Mouse (Mus musculus) embryonic stem cell, embryonic (primary cell): ENCODE results near the gene 1700001P01Rik.

Experiments
- CTCF ChIA-PET, 4 experiments: fragments of 300-600 bp in 2 of 4; fragments of 350-600 bp in 2 of 4; sonication (Branson Sonifier 250); formaldehyde crosslinking; loops; one replicate each; lab custom pipeline; 2022; ENCODE audit warnings: inconsistent platforms in 2 of 4; lab: Charles Lee
- POLR2A ChIA-PET, 4 experiments: fragments of 300-600 bp in 2 of 4; fragments of 350-600 bp in 2 of 4; sonication (Branson Sonifier 250); formaldehyde crosslinking; loops; one replicate each; lab custom pipeline; 2022; ENCODE audit warnings: antibody characterized with exemption in 4 of 4, inconsistent platforms in 1 of 4; lab: Charles Lee

Gene 1700001P01Rik

DNA sequence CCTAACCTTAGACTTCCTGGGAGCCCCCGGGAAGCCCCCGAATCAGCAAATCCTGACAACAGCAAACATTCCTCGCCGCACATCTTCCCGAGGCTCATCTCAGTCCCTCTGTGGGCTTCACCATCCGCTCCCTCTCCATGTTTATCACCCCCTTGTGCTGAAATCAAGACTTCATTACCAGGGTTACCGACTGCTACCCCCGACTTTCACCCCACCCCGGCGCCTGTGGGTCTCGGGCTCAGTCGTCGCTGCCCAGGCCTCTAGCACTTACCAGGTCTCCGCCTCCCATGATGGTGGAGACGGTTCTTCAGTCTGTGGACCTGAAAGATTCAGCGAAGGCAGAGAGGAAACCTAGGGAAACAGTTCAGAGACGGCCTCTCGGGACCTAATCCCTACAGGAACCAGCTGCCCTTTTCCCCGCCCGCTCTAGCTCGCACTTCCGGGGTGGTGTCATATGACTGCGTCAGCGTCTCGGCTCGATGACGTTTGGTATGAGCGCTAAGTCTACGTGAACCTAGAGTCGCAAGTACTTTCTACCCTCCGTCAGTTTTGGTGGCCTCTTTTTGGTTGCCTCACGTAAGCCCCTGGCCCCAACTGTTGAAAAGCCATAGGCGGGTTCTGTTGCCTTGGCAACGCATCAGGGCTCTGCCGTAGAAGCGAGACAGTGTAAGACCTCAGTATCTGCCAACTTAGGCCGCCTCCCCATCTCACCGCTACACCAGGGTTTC lies 9.4 kb downstream of the 1700001P01Rik start, which contains the start of gene Cwc25:
Gene Cwc25 (minus strand): TSS at position 403 of the 728 bp plus-strand sequence.
- ChIA-PET CTCF (interaction anchor here in 3 of 4 experiments (0.5 to 1.8 kb wide), 5 partner anchors 9 to 253 kb away, joined by 3 to 9 read pairs (median 3); partner anchors contain the start of gene 1700001P01Rik (in 1 of the 3)), POLR2A (interaction anchor here (0.5 to 8.8 kb wide), 65 partner anchors 8 to 437 kb away, joined by 3 to 210 read pairs (median 4); partner anchors contain the start of genes 1700001P01Rik (in 4 of the 4), Rpl23 (in 4 of the 4), Pip4k2b (in 3 of the 4) and Fbxo47 (in 2 of the 4))

DNA sequence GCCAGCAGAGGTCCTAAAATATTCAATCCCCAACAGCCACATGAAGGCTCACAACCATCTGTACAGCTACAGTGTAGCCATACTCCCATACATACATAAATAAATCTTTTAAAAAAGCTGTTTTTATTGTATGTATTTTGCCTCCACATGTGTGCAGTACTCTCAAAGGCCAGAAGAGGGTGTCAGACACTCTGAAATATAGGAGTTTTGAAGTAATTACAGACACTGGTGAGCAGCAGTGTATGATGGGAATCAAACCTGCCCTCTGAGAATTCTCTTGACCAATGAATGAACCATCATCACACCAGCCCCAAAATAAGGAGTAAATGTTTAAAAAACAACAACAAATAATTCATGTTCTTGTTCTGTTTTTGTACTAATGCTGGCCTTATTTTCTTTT lies 14.1 kb downstream of the 1700001P01Rik start:
- ChIA-PET CTCF (interaction anchor here in 2 of 4 experiments (0.6 to 1.9 kb wide), 9 partner anchors 13 to 122 kb away, joined by 3 to 8 read pairs (median 4); partner anchors contain the start of genes 1700001P01Rik (in 1 of the 2), Fbxo47 (in 1 of the 2) and Pip4k2b (in 1 of the 2)), POLR2A (interaction anchor here in 3 of 4 experiments (0.6 to 1.8 kb wide), 8 partner anchors 13 to 367 kb away, joined by 3 to 7 read pairs (median 4); partner anchors contain the start of gene Rpl23 (in 2 of the 3))

DNA sequence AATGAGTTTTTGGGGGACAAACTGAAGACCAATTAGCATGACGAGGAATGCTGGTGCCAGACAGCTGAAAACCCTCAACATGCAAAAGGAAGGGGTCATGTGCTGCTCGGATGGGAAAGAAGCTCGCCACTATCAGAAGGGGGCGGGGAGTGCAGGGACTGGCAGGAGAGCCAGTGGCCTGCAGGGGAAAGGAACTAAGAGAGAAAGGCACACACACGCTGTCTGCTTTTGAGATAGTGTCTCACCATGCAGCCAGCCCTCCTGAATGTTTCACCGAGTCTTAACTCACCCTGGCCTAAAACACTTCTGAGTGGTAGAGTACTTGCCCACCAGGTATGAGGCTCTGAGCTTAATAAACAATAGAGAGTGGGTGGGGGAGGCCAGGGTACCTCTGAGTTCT lies 16.8 kb downstream of the 1700001P01Rik start:
- CTCF ChIA-PET: interaction anchor here in 1 of 4 experiments (0.6 to 0.7 kb wide), 2 partner anchors 128 to 949 kb away, joined by 3 read pairs; no protein-coding TSS in a partner anchor
- POLR2A ChIA-PET: interaction anchor here in 2 of 4 experiments (0.7 to 1.3 kb wide), 6 partner anchors 11 to 362 kb away, joined by 3 to 5 read pairs (median 4); partner anchors contain the start of gene Rpl23 (in 1 of the 2)

DNA sequence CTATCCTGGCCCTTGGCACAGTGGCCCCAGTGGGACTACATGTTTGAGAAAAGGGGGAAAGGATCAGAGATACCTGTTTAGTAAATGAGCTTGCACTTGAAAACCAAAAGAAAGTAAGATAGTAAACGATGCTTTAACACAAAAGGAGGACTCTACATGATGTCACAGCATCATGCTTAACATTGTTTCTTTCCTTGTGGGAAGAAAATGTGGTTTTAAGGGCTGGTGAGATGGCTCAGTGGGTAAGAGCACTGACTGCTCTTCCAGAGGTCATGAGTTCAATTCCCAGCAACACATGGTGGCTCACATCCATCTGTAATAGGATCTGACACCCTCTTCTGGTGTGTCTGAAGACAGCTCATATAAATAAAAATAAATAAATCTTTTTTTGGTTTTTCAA lies 17.6 kb downstream of the 1700001P01Rik start:
- POLR2A ChIA-PET: interaction anchor here in 2 of 4 experiments (0.5 to 1.3 kb wide), 8 partner anchors 8 to 237 kb away, joined by 3 to 4 read pairs (median 4); partner anchors contain the start of genes Cwc25 (in 2 of the 2) and Rpl23 (in 1 of the 2)
- CTCF ChIA-PET: interaction anchor here in 3 of 4 experiments (0.6 to 1.6 kb wide), 3 partner anchors 54 to 221 kb away, joined by 3 to 4 read pairs (median 3); no protein-coding TSS in a partner anchor

DNA sequence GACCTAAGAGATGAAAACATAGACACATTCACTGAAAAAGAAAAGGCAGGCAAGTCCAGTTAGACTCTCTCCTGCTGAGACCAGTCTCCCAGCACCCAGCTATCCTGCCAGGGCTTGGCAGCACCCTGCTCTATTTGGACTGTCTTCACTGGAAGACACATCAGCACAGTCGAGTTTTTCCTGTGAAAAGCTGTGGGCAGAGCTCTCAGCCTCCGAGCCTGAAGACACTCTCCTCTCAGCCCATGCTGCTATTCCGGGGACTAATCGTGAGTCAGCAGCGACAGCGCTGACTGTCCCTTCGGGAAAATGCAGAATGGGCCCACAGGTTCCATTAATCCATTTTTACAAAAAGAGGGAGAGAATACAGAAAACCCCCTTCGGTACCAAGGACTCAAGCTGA lies 22.4 kb downstream of the 1700001P01Rik start:
- CTCF ChIA-PET: interaction anchor here in 2 of 4 experiments (0.5 to 0.6 kb wide), 2 partner anchors 88 to 238 kb away, joined by 3 to 7 read pairs; no protein-coding TSS in a partner anchor

DNA sequence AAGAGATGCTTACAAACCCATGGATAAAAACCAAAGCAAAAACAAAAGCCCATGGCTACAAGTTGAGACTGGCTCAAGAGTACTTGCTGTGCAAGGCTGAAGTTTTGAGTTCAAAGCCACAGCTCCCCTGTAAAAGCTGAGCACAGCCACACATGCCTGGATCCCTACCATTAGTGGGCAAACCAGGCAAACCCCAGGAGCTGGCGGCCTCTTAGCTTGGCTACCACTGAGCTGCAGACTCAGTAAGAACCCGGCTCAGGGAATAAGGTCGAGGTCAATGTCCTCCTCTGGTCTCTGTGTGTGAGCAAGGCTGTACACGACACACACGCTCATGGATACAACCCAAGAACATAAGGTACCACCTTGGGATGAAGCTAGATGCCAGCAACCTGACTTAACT lies 27.2 kb downstream of the 1700001P01Rik start:
- ChIA-PET POLR2A (interaction anchor here in 2 of 4 experiments (0.7 to 3.2 kb wide), 14 partner anchors 10 to 108 kb away, joined by 3 to 15 read pairs (median 3); partner anchors contain the start of genes Cwc25 (in 2 of the 2), Rpl23 (in 2 of the 2), 1700001P01Rik (in 1 of the 2) and Pcgf2 (in 1 of the 2)), CTCF (interaction anchor here in 2 of 4 experiments (0.5 to 1.2 kb wide), 3 partner anchors 13 to 118 kb away, joined by 3 to 8 read pairs (median 5); no protein-coding TSS in a partner anchor)

More for the DNA sequence above, 22.4 kb downstream of the 1700001P01Rik start:
- POLR2A ChIA-PET: interaction anchor here in 3 of 4 experiments (0.6 to 2.3 kb wide), 9 partner anchors 9 to 53 kb away, joined by 3 to 10 read pairs (median 6); partner anchors contain the start of genes Cwc25 (in 2 of the 3), 1700001P01Rik (in 1 of the 3), Pcgf2 (in 1 of the 3) and Pip4k2b (in 1 of the 3)

DNA sequence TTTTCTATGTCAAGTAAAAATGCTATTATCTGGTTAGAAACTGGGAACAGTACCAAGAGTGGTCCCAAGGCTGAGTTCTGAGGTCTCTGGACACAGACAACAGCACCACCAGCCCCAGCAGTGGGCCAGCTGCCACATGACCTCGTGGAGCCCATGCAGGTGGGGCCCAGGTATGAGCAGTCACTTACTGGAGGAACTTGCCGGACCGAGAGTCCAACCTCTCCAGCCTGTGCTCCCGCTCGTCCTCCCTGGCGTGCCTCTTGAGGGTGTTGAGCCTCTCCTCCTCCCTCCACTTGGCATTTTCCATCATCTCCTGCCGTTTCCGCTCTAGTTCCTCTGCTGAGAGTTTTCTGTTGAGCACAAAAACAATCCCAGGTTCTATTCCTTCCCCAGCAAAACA lies 27.9 kb downstream of the 1700001P01Rik start:
- POLR2A ChIA-PET: interaction anchor here in 2 of 4 experiments (0.5 to 3.2 kb wide), 14 partner anchors 11 to 105 kb away, joined by 3 to 15 read pairs (median 3); partner anchors contain the start of genes Cwc25 (in 2 of the 2), Rpl23 (in 2 of the 2), 1700001P01Rik (in 1 of the 2) and Pcgf2 (in 1 of the 2)
- CTCF ChIA-PET: interaction anchor here in 2 of 4 experiments (0.5 to 1.2 kb wide), 2 partner anchors 13 to 33 kb away, joined by 4 to 8 read pairs; no protein-coding TSS in a partner anchor

DNA sequence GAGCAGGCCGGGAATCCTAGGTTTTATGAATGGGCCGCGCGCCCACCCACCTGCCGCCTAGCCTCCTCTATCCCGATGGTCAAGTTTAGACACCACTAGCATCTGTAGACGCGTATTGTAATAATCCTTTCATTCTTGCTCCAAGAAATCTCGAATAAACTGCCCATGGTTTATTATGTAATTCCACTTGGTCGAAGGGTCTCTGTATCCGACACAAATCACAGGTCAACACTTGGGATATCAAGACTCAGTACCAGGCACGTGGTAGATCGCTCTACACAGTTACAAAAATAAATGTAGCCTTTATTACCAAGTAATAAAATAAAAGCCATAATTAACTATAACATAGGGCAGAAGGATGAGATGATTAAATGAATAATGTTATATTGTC lies 30.4 kb downstream of the 1700001P01Rik start:
- ChIA-PET POLR2A (interaction anchor here (0.5 to 4.8 kb wide), 62 partner anchors 8 to 447 kb away, joined by 3 to 54 read pairs (median 4); partner anchors contain the start of genes Psmb3 (in 4 of the 4), 1700001P01Rik (in 3 of the 4), Rpl19 (in 3 of the 4) and Rpl23 (in 3 of the 4)), CTCF (interaction anchor here in 2 of 4 experiments (0.8 to 2.0 kb wide), 4 partner anchors 16 to 100 kb away, joined by 3 to 9 read pairs (median 4); no protein-coding TSS in a partner anchor)

DNA sequence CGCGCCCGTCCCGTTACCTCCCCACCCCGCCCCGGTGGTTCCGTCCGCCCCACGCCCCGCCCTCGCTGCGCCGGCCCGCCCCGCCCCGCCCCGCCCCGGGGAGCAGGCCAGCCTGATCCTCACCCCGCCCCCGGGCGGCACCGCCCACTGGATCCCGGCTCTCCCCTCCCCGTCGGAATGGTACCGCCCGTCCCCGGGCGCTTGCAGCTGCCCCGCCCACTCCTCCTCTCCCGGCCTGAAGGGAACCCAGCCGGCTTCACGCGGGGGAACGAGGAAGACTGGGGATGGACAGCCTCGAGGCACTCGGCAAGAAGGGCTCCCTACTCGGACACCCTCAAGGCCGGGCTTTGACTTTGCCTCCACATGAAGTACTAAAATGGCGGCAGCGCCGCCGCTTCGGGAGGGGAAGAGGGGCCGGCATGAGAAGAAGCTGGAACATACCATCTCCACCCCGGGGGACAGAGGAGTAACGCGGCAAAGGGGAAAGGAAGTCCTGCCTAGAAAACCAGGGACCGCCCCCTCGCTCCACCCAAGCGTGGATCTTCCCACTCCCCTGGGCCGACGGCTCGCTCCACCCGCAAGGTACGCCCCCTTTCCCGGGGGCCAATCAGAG lies 30.9 kb downstream of the 1700001P01Rik start:
- ChIA-PET CTCF (interaction anchor here in 2 of 4 experiments (0.8 to 2.0 kb wide), 5 partner anchors 13 to 100 kb away, joined by 3 to 9 read pairs (median 4); no protein-coding TSS in a partner anchor), POLR2A (interaction anchor here (0.5 to 4.8 kb wide), 70 partner anchors 9 to 789 kb away, joined by 3 to 54 read pairs (median 4); partner anchors contain the start of genes Psmb3 (in 4 of the 4), 1700001P01Rik (in 3 of the 4), Cwc25 (in 3 of the 4) and Rpl19 (in 3 of the 4))

DNA sequence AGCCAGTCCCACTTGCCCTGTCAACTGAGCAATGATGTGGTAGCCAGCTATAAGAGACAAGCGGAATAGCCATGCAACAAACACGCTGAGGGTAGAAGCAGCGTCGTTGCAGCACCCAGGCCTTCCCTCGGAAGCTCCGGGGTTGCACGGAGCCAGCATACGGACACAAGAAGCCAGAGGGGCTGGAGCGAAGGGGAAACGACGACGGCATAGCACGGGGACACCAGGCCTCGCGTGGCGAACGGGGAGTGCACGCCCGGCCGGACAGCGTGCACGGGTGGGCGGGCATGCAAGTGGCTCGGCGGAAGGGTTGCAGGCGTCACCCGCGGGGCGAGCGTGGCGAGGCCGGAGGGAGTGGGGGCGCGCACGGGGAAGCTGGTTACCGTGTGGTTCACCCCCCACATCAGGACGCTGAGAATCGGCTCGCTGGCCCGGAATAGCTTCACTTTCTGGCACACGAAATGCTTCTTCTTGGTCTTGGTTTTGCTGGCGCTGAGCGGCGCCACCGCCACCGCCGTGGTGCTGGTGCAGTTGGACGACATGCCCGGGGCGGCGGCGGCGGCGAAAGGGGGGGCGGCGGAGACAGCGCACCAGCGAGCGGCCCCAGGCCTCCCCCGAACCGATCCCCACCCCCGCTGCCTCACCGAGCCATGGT lies 31.5 kb downstream of the 1700001P01Rik start, which contains the start of gene Pip4k2b:
Gene Pip4k2b (minus strand): TSS at position 642 of the 655 bp plus-strand sequence.
- POLR2A ChIA-PET: interaction anchor here (0.5 to 4.8 kb wide), 60 partner anchors 9 to 789 kb away, joined by 3 to 54 read pairs (median 4); partner anchors contain the start of genes Psmb3 (in 4 of the 4), 1700001P01Rik (in 3 of the 4), Cwc25 (in 3 of the 4) and Rpl23 (in 3 of the 4)

DNA sequence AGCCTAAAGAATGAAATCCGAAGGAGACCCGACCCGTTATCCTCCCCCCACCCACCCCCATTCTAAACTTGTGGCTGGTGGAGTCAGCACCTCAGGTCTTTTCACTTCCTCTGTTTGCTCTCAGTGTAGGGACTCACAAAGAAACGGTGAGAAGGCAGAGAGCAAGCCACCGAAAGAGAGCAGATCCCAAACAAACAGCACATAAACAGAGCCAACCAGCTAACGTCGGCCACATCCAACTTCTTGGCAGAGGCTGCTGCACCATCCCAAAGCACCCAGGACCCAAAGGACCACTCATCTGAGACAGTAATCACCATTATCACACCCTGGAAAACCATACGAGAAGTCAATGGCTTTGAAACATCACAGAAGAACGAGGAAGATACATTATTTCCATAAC lies 32.3 kb downstream of the 1700001P01Rik start:
- ChIA-PET POLR2A (interaction anchor here in 3 of 4 experiments (0.6 to 4.8 kb wide), 25 partner anchors 8 to 311 kb away, joined by 3 to 54 read pairs (median 4); partner anchors contain the start of genes 1700001P01Rik (in 2 of the 3), Rpl23 (in 2 of the 3), Cwc25 (in 1 of the 3) and Mllt6 (in 1 of the 3)), CTCF (interaction anchor here (0.5 to 2.0 kb wide), 6 partner anchors 11 to 145 kb away, joined by 3 to 15 read pairs (median 5); no protein-coding TSS in a partner anchor)

More for the DNA sequence above, 31.5 kb downstream of the 1700001P01Rik start, which contains the start of gene Pip4k2b:
- CTCF ChIA-PET: interaction anchor here (0.5 to 2.0 kb wide), 9 partner anchors 12 to 258 kb away, joined by 3 to 9 read pairs (median 4); no protein-coding TSS in a partner anchor

DNA sequence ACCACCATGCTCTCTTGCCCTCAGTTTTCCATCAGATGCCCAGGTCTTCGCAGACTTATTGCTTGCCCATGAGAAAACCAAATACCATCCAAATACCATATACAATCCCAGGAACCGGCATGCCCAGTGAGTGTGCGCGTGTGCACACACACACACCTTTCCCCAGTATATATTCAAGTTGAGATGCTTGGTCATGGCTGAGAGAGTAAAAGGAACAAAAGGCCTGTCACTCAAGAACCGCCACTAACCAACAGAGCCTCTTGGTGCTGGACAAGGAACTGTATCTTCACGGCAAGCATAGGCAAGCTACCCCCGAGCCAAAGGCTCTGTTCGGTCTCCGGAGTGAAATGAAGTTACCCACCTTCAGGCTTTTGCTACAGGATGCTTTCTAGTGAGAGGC lies 33.1 kb downstream of the 1700001P01Rik start:
- ChIA-PET POLR2A (interaction anchor here in 3 of 4 experiments (0.7 to 4.8 kb wide), 20 partner anchors 10 to 142 kb away, joined by 3 to 54 read pairs (median 5); partner anchors contain the start of genes Psmb3 (in 2 of the 3), Rpl23 (in 2 of the 3), B230217C12Rik (in 1 of the 3) and Cwc25 (in 1 of the 3)), CTCF (interaction anchor here in 1 of 4 experiments (1.6 kb wide), 1 partner anchor 98 kb away, joined by 5 read pairs; no protein-coding TSS in a partner anchor)

DNA sequence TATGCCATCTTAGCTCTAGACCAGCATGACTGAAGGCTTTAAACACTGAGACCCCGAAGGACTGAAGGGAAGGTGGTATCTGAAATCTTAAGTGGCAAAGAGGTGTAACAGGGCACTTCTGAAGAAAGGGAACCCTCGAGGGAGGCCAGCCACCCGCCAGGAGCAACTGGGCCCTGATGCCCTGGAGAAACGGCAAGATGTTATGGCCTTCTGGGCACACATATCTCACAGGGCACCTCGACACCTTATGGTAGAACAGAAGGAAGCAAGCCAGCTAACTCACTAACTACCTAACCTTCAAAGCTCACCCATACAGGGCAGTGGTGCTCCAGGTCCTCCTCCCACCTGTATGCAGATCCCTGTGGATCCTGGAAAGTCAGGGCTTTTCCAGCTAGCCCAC lies 33.6 kb downstream of the 1700001P01Rik start:
- ChIA-PET CTCF (interaction anchor here in 1 of 4 experiments (1.6 kb wide), 1 partner anchor 97 kb away, joined by 5 read pairs; no protein-coding TSS in a partner anchor), POLR2A (interaction anchor here (0.6 to 4.8 kb wide), 19 partner anchors 9 to 142 kb away, joined by 3 to 54 read pairs (median 5); partner anchors contain the start of genes Psmb3 (in 2 of the 4), B230217C12Rik (in 1 of the 4), Cwc25 (in 1 of the 4) and Fbxo47 (in 1 of the 4))

DNA sequence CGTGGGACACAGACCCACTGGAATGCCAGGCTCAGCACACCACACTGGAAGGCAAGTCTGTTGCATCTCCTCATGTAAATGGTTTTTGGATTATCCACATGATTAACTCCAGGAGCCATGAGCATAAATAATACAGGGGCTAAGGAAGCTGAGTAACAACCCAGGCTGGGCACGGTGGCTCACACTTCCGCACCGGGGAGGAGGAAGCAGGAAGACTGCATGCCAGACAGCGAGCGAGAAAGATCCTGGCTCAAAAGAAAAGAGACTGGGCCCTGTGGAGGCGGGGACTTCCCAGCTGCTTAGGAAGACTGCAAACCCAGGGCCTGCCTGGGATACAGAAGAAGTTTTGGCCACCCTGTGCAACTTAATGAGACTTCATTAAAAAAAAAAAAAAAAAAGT lies 35.5 kb downstream of the 1700001P01Rik start:
- ChIA-PET POLR2A (interaction anchor here in 2 of 4 experiments (0.5 to 2.2 kb wide), 13 partner anchors 10 to 1726 kb away, joined by 3 to 9 read pairs (median 4); partner anchors contain the start of genes Psmb3 (in 1 of the 2), Rpl19 (in 1 of the 2) and Rpl23 (in 1 of the 2)), CTCF (interaction anchor here in 3 of 4 experiments (0.6 to 1.3 kb wide), 6 partner anchors 41 to 372 kb away, joined by 4 to 14 read pairs (median 6); no protein-coding TSS in a partner anchor)

DNA sequence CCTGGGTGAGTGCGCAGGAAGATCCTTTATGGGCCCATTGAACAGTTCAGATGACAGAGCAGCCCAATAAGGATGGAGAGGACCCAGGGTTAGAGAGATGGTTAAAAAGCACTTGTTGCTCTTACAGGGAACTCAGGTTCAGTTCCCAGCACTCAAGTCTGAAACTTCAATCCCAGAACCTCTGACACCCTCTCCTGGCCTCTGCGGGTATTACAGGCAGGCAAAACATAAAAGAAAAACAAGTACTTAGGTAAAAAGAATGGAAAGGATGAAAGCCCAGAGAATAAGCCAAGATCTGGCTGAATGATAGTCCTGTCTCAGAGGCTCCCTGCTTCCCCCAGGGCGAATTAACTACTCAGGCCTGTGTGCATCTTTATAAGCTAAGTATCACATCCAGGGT lies 36.6 kb downstream of the 1700001P01Rik start:
- ChIA-PET CTCF (interaction anchor here in 2 of 4 experiments (0.5 to 1.7 kb wide), 4 partner anchors 11 to 205 kb away, joined by 3 to 12 read pairs (median 7); no protein-coding TSS in a partner anchor), POLR2A (interaction anchor here in 1 of 4 experiments (0.6 to 2.2 kb wide), 9 partner anchors 11 to 213 kb away, joined by 3 to 9 read pairs (median 4); partner anchors contain the start of genes Pcgf2 and Psmb3)
